ENCODE assay signal across 19 mouse cellular contexts in genomic region chr12:39985639-39986038, GRCm38 (mm10). TPM values are rescaled to one million over a fixed set of nuclear protein-coding genes. Genes with fewer than 3 reads are reported as not detected.
DNase-seq lines count a peak whose midpoint lies in the region; ATAC-seq and TF ChIP-seq lines count a peak whose summit lies in the region.
"Had no signal": no experiment of that assay in that cellular context is flagged by ENCODE, and none has a peak within 500 bp of the region (broad histone marks: within the 10 kb centered on the region; RNA-seq: fewer than 3 reads in every experiment).

No protein-coding gene starts in this region.

- peak; percentile 35 for TF ChIP-seq CTCF in ES-Bruce4 (IDR thresholded peaks at IDR 0.05; ENCODE audit: low read depth, low read length)

- H3K27ac ChIP-seq in ES-Bruce4 (ENCODE audit: insufficient read depth, low read length), result no peak overlapping the region
- no peak overlapping the region for H3K27ac ChIP-seq in midbrain, embryonic 16.5 days (ENCODE audit: low read length)
- H3K27ac ChIP-seq: embryonic facial prominence, embryonic 13.5 days; hindbrain, embryonic 14.5 days had no signal

- no peak overlapping the region for H3K4me3 ChIP-seq in ES-Bruce4 (ENCODE audit: low read depth, low read length)
- no peak overlapping the region for H3K4me3 ChIP-seq in midbrain, embryonic 16.5 days (ENCODE audit: low read depth, low read length)
- H3K4me3 ChIP-seq: embryonic facial prominence, embryonic 13.5 days; megakaryocyte, embryonic 14.5 days had no signal

- H3K4me2 ChIP-seq in midbrain, embryonic 16.5 days (ENCODE audit: low read length), result no peak overlapping the region
- H3K4me2 ChIP-seq: embryonic facial prominence, embryonic 13.5 days; heart, embryonic 11.5 days; hindbrain, embryonic 14.5 days had no signal

- no peak overlapping the region for H3K9ac ChIP-seq in ES-Bruce4 (ENCODE audit: low read depth, poor library complexity, severe bottlenecking)
- H3K9ac ChIP-seq in midbrain, embryonic 16.5 days (ENCODE audit: low read depth, low read length), result no peak overlapping the region
- H3K9ac ChIP-seq: embryonic facial prominence, embryonic 13.5 days; hindbrain, embryonic 14.5 days had no signal

- no peaks in the 10 kb centered on the region for H3K36me3 ChIP-seq in ES-Bruce4 (ENCODE audit: control insufficient read depth, insufficient read depth, low read length, poor library complexity, severe bottlenecking)
- H3K36me3 ChIP-seq in midbrain, embryonic 16.5 days (ENCODE audit: control insufficient read depth, insufficient read depth, low read length), result no peaks in the 10 kb centered on the region
- H3K36me3 ChIP-seq: embryonic facial prominence, embryonic 13.5 days had no signal

- WGBS in midbrain, embryonic 16.5 days, result 98% methylated on average over 7 of the region's 7 CpGs

- no peaks in the 10 kb centered on the region for H3K9me3 ChIP-seq in ES-Bruce4 (replicated peaks; ENCODE audit: control insufficient read depth, insufficient read depth, low read length, poor library complexity, severe bottlenecking)
- no peaks in the 10 kb centered on the region for H3K9me3 ChIP-seq in midbrain, embryonic 16.5 days (replicated peaks; ENCODE audit: control insufficient read depth, low read length, poor library complexity, severe bottlenecking)
- H3K9me3 ChIP-seq: embryonic facial prominence, embryonic 13.5 days; megakaryocyte, embryonic 14.5 days had no signal

- no peaks in the 10 kb centered on the region for H3K27me3 ChIP-seq in ES-Bruce4 (ENCODE audit: control insufficient read depth, insufficient read depth, low read length, poor library complexity, severe bottlenecking)
- no peaks in the 10 kb centered on the region for H3K27me3 ChIP-seq in midbrain, embryonic 16.5 days (ENCODE audit: control insufficient read depth, insufficient read depth, low read depth, low read length)
- H3K27me3 ChIP-seq: embryonic facial prominence, embryonic 13.5 days; megakaryocyte, embryonic 14.5 days had no signal

- no peak for TF ChIP-seq POLR2A in ES-Bruce4 (IDR thresholded peaks at IDR 0.05; ENCODE audit: insufficient read depth, low read length)

- peak; percentile 83 for DNase-seq in heart, adult 11 months
- no peak for DNase-seq in heart, adult 18-20 months
- DNase-seq in neural tube, embryonic 10.5 days (ENCODE audit: extremely low spot score, low spot score), result no peak
- DNase-seq: cerebellum, postnatal 10 days; heart, postnatal 14 days; layer of hippocampus, postnatal 36 days; thymus, adult 18-20 months; thymus, postnatal 4 days had no signal

- no peak for TF ChIP-seq EP300 in ES-Bruce4 (IDR thresholded peaks at IDR 0.05; ENCODE audit: insufficient read depth, low read depth, low read length)

- no peaks in the 10 kb centered on the region for H3K4me1 ChIP-seq in ES-Bruce4 (ENCODE audit: control insufficient read depth, insufficient read depth, low read length)
- no peaks in the 10 kb centered on the region for H3K4me1 ChIP-seq in midbrain, embryonic 16.5 days (ENCODE audit: control insufficient read depth, insufficient read depth, low read length)
- H3K4me1 ChIP-seq: embryonic facial prominence, embryonic 13.5 days had no signal

- 0 out of 2 replicates have a peak, but pooled peaks have one; percentile 30 for ATAC-seq in erythroid progenitor cell, adult 5-6 weeks (replicated peaks; ENCODE audit: low FRiP score, poor library complexity, severe bottlenecking)
- ATAC-seq in megakaryocyte progenitor cell, adult 5-6 weeks (replicated peaks; ENCODE audit: poor library complexity), result 0 out of 2 replicates have a peak, but pooled peaks have one; percentile 29
- ATAC-seq in midbrain, embryonic 16.5 days, result no peak
- ATAC-seq in monocyte, adult 5-6 weeks (replicated peaks; ENCODE audit: insufficient number of reproducible peaks, low FRiP score, low TSS enrichment, poor library complexity, severe bottlenecking), result no peak
- ATAC-seq: forebrain, embryonic 16.5 days; lung, postnatal 0 days had no signal

RNA-seq across cellular contexts. Expression of gene Arl4a, which starts 52.2 kb away (rescaled TPM):
- 10 to 100 TPM; 22.6 to 31.0 TPM for total RNA-seq in heart, adult 18-20 months (2021)
- 23.7 and 26.5 TPM in 2 replicates for polyA plus RNA-seq in ES-Bruce4 (2011; ENCODE audit: insufficient read depth, insufficient read length, low read depth, missing spikeins)
- 156 and 200 TPM in 2 replicates for total RNA-seq in erythroid progenitor cell, adult 5-6 weeks (2015; ENCODE audit: low replicate concordance)
- total RNA-seq in erythroid progenitor cell, adult 5-6 weeks (2017; ENCODE audit: low replicate concordance), result 68.2 and 92.8 TPM in 2 replicates
- total RNA-seq in megakaryocyte progenitor cell, adult 5-6 weeks (2015), result 23.4 and 34.0 TPM in 2 replicates
- 11.2 and 18.7 TPM in 2 replicates for total RNA-seq in megakaryocyte progenitor cell, adult 5-6 weeks (2017)
- polyA plus RNA-seq in midbrain, embryonic 16.5 days (2015; fragmentation: Nextera tagmentation; extraction: Ambion mirVana), result 120 and 134 TPM in 2 replicates
- 19.2 to 34.1 TPM (median 30.3 TPM) in 3 replicates for total RNA-seq in monocyte, adult 5-6 weeks (2017)

Comparison
In these comparisons a context has a peak if more than half of its experiments do, and no peak if none do; other contexts are left out.
1. ATAC-seq: peak in erythroid progenitor cell, adult 5-6 weeks (single experiment) and megakaryocyte progenitor cell, adult 5-6 weeks (single experiment); none in midbrain, embryonic 16.5 days (single experiment) and monocyte, adult 5-6 weeks (single experiment).